Mouse (Mus musculus) large intestine, adult 2 months (tissue): ENCODE measurements around the gene Tars2. TPM values are rescaled to one million over a fixed set of nuclear protein-coding genes. Genes with fewer than 3 reads are reported as not detected.
"Not testable (repeated sequence)": the region's sequence is repeated elsewhere in the genome, so short reads cannot be mapped to it uniquely, and the experiment has no call there.

Experiments used
- DNase-seq: peaks from one replicate; pipeline ENCODE4 v3.0.0-alpha.2; 2012; ENCODE audit warnings: low read depth, low spot score
- WGBS: fragments of 180-500 bp; shearing (Covaris S2); methylation state at CpG from one replicate; pipeline ENCODE4 v1.1.7; 2018; 5-methylcytosine and 5-hydroxymethylcytosine counted together
- polyA plus RNA-seq: library from polyadenylated mRNA; depleted of rRNA; stranded (reverse); fragments of >200 nt; gene quantifications from 2 replicates; pipeline ENCODE4 v1.2.3, GENCODE M21; 2012; rRNA removed

The Tars2 gene
- polyA plus RNA-seq, 1 experiment, result 30.3 TPM

GRCm38 (mm10) chr3:95700233-95700681, 59.7 kb downstream of the Tars2 start:
- WGBS, result 37% methylated on average over 6 of the region's 6 CpGs
- no peak for DNase-seq

GRCm38 (mm10) chr3:95698286-95698685, 61.7 kb downstream of the Tars2 start:
- 96% methylated on average over 4 of the region's 4 CpGs for WGBS

GRCm38 (mm10) chr3:95696360-95696759, 63.6 kb downstream of the Tars2 start:
- DNase-seq, result no peak
- 58% methylated on average over 7 of the region's 7 CpGs for WGBS

More at GRCm38 (mm10) chr3:95698286-95698685, 61.7 kb downstream of the Tars2 start:
- no peak for DNase-seq

GRCm38 (mm10) chr3:95695796-95696195, 64.2 kb downstream of the Tars2 start:
- no peak for DNase-seq
- 51% methylated on average over 3 of the region's 3 CpGs for WGBS

GRCm38 (mm10) chr3:95694808-95695703, 65.0 kb downstream of the Tars2 start:
- DNase-seq, result no peak
- 88% methylated on average over 11 of the region's 11 CpGs for WGBS

GRCm38 (mm10) chr3:95693821-95694807, 65.9 kb downstream of the Tars2 start:
- WGBS, result 28% methylated on average over 11 of the region's 11 CpGs
- no peak for DNase-seq

- WGBS, result 66% methylated on average over 6 of the region's 6 CpGs
- no peak for DNase-seq
Observed at GRCm38 (mm10) chr3:95692677-95693076, 67.3 kb downstream of the Tars2 start.

GRCm38 (mm10) chr3:95690552-95690951, 69.5 kb downstream of the Tars2 start:
- DNase-seq, result not testable (repeated sequence)
- 86% methylated on average over 2 of the region's 2 CpGs for WGBS

Other genes starting within 250 kb of the Tars2 start
- 68.2 and 83.0 TPM in 2 replicates for gene Ctss, start 233.4 kb downstream of the Tars2 start, polyA plus RNA-seq
- not detected in 2 replicates for gene Hormad1, start 200.5 kb downstream of the Tars2 start, polyA plus RNA-seq
- 18.4 and 19.9 TPM in 2 replicates for gene Golph3l, start 171.3 kb downstream of the Tars2 start, polyA plus RNA-seq
- gene Ensa, start 135.2 kb downstream of the Tars2 start, polyA plus RNA-seq, result 12.4 and 14.6 TPM in 2 replicates
- gene Mcl1, start 101.4 kb downstream of the Tars2 start, polyA plus RNA-seq, result 30.9 and 77.4 TPM in 2 replicates
- 5.7 and 8.4 TPM in 2 replicates for gene Adamtsl4, start 72.3 kb downstream of the Tars2 start, polyA plus RNA-seq
- gene Ecm1, start 20.6 kb downstream of the Tars2 start, polyA plus RNA-seq, result 132 and 195 TPM in 2 replicates
- gene Rprd2, start 58.7 kb upstream of the Tars2 start, polyA plus RNA-seq, result 8.4 and 13.5 TPM in 2 replicates
- gene Prpf3, start 95.7 kb upstream of the Tars2 start, polyA plus RNA-seq, result 16.3 and 22.9 TPM in 2 replicates
- gene Mrps21, start 111.3 kb upstream of the Tars2 start, polyA plus RNA-seq, result 98.0 and 112 TPM in 2 replicates
- 1.0 and 1.1 TPM in 2 replicates for gene Ciart, start 122.0 kb upstream of the Tars2 start, polyA plus RNA-seq
- 5.6 and 6.5 TPM in 2 replicates for gene BC028528, start 131.8 kb upstream of the Tars2 start, polyA plus RNA-seq
- 172 and 175 TPM in 2 replicates for gene Aph1a, start 133.8 kb upstream of the Tars2 start, polyA plus RNA-seq
- 2.5 and 3.0 TPM in 2 replicates for gene Car14, start 144.5 kb upstream of the Tars2 start, polyA plus RNA-seq
- 13.8 and 18.8 TPM in 2 replicates for gene Anp32e, start 169.0 kb upstream of the Tars2 start, polyA plus RNA-seq
- gene Plekho1, start 235.8 kb upstream of the Tars2 start, polyA plus RNA-seq, result 49.7 and 54.9 TPM in 2 replicates